ENCODE assay signal across 19 mouse cellular contexts in the genomic region with DNA sequence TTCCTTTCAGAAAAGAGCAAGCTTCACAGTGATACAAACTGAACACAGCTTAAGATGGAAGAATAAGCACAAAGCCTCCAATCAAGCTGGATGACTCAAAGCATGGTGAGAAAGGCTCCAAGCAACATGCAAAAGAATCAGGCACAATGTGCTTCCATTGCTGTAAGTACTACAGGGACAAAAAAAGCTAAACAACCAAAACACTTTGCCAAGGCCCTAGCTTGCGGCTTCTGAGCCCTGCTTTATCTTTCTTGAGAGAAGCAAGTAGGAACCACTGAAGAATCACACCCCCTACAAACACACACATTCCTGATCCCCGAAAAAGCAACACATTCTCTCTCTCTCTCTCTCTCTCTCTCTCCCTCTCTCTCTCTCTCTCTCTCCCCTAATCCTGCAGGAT. TPM values are rescaled to one million over a fixed set of nuclear protein-coding genes. Genes with fewer than 3 reads are reported as not detected.
DNase-seq lines count a peak whose midpoint lies in the region; ATAC-seq lines count a peak whose summit lies in the region.
"Had no signal": no experiment of that assay in that cellular context is flagged by ENCODE, and none has a peak within 500 bp of the region (broad histone marks: within the 10 kb centered on the region; RNA-seq: fewer than 3 reads in every experiment).

No protein-coding gene starts in this region.

- 24% methylated on average over 2 of the region's 2 CpGs for WGBS in lung, embryonic 15.5 days
- WGBS in forebrain, embryonic 13.5 days = 12% methylated on average over 2 of the region's 2 CpGs

- no peak overlapping the region for H3K4me2 ChIP-seq in lung, embryonic 15.5 days
- H3K4me2 ChIP-seq in forebrain, embryonic 13.5 days = no peak overlapping the region
- H3K4me2 ChIP-seq: hindbrain, embryonic 13.5 days; neural tube, embryonic 13.5 days had no signal

- no peak overlapping the region for H3K9ac ChIP-seq in lung, embryonic 15.5 days
- no peak overlapping the region for H3K9ac ChIP-seq in forebrain, embryonic 13.5 days
- H3K9ac ChIP-seq: hindbrain, embryonic 13.5 days; liver, postnatal 0 days; neural tube, embryonic 13.5 days had no signal

- no peak overlapping the region for H3K4me3 ChIP-seq in lung, embryonic 15.5 days
- H3K4me3 ChIP-seq in forebrain, embryonic 13.5 days = no peak overlapping the region
- H3K4me3 ChIP-seq: hindbrain, embryonic 13.5 days; limb, embryonic 10.5 days; neural tube, embryonic 13.5 days had no signal

- DNase-seq in frontal cortex, postnatal 25 days (ENCODE audit: low spot score in 2 of 2) = no peak
- DNase-seq in lung, postnatal 4 days = no peak
- DNase-seq in Muller cell, postnatal 12 days (ENCODE audit: inconsistent ontology term) = peak; percentile 13
- no peak for DNase-seq in adrenal gland, postnatal 10 days
- no peak for DNase-seq in kidney, postnatal 25 days
- DNase-seq: adrenal gland, adult 8-10 months; B cell, adult 2 months; cerebellum, adult 11 months; cerebellum, postnatal 14 days; kidney, adult 8-10 months; kidney, postnatal 36 days; liver, postnatal 0 days; thymus, postnatal 36 days had no signal

- no peaks in the 10 kb centered on the region for H3K36me3 ChIP-seq in lung, embryonic 15.5 days
- H3K36me3 ChIP-seq in forebrain, embryonic 13.5 days (ENCODE audit: poor library complexity, severe bottlenecking) = no peaks in the 10 kb centered on the region
- H3K36me3 ChIP-seq: hindbrain, embryonic 13.5 days; limb, embryonic 10.5 days; neural tube, embryonic 13.5 days had no signal

- H3K27me3 ChIP-seq in lung, embryonic 15.5 days = no peaks in the 10 kb centered on the region
- no peaks in the 10 kb centered on the region for H3K27me3 ChIP-seq in forebrain, embryonic 13.5 days
- H3K27me3 ChIP-seq: hindbrain, embryonic 13.5 days; neural tube, embryonic 13.5 days had no signal

- peak; percentile 73 for ATAC-seq in frontal cortex, adult (ENCODE audit: low TSS enrichment)
- ATAC-seq in lung, embryonic 15.5 days (ENCODE audit: borderline replicate concordance, extremely low read depth, low FRiP score, low TSS enrichment) = peak; percentile 65; the same call in 1 of the 2 replicates
- ATAC-seq in forebrain, embryonic 13.5 days = 0 out of 2 replicates have a peak, but pooled peaks have one; percentile 3
- ATAC-seq: liver, postnatal 0 days had no signal

- peak overlapping the region; percentile 70 for H3K27ac ChIP-seq in lung, embryonic 15.5 days
- no peak overlapping the region for H3K27ac ChIP-seq in forebrain, embryonic 13.5 days
- H3K27ac ChIP-seq: hindbrain, embryonic 13.5 days; limb, embryonic 10.5 days; neural tube, embryonic 13.5 days had no signal

- no peaks in the 10 kb centered on the region for H3K9me3 ChIP-seq in lung, embryonic 15.5 days
- no peaks in the 10 kb centered on the region for H3K9me3 ChIP-seq in forebrain, embryonic 13.5 days (replicated peaks)
- H3K9me3 ChIP-seq: hindbrain, embryonic 13.5 days; limb, embryonic 10.5 days; neural tube, embryonic 13.5 days had no signal

- peaks cover 7% of the 10 kb centered on the region; the same call in 1 of the 2 replicates for H3K4me1 ChIP-seq in lung, embryonic 15.5 days
- H3K4me1 ChIP-seq in forebrain, embryonic 13.5 days = peaks cover 6% of the 10 kb centered on the region
- H3K4me1 ChIP-seq: neural tube, embryonic 13.5 days had no signal

RNA-seq across cellular contexts. Expression of a gene that starts 56.4 kb away (rescaled TPM):
- 53.0 and 53.6 TPM in 2 replicates for polyA plus RNA-seq in lung, embryonic 15.5 days (2015; fragmentation: Nextera tagmentation; extraction: Ambion mirVana)
- polyA plus RNA-seq in forebrain, embryonic 13.5 days (2015; fragmentation: Nextera tagmentation; extraction: Ambion mirVana) = 56.5 and 57.5 TPM in 2 replicates
- total RNA-seq in adrenal gland, postnatal 10 days (2021) = 10 to 100 TPM; 17.8 to 18.7 TPM

RNA-seq across cellular contexts. Expression of a gene that starts 56.9 kb away (rescaled TPM):
- 12.4 and 15.5 TPM in 2 replicates for polyA plus RNA-seq in lung, embryonic 15.5 days (2015; fragmentation: Nextera tagmentation; extraction: Ambion mirVana)
- 14.2 and 16.2 TPM in 2 replicates for polyA plus RNA-seq in forebrain, embryonic 13.5 days (2015; fragmentation: Nextera tagmentation; extraction: Ambion mirVana)
- 10 to 100 TPM; 12.2 to 13.7 TPM for total RNA-seq in adrenal gland, postnatal 10 days (2021)

Comparison
In these comparisons a context has a peak if more than half of its experiments do, and no peak if none do; other contexts are left out.
1. ATAC-seq: peak in every context shown above with its lines; median percentile 73 in frontal cortex, adult; 65 in lung, embryonic 15.5 days; 3 in forebrain, embryonic 13.5 days.